Mouse (Mus musculus): ENCODE measurements at regions not wholly inside any gene's neighbourhood (a gene's known extent, or its start where the extent isn't known, plus 50 kb on each side); places are given as distances from the start of the nearest gene placed in this dataset.

DNA sequence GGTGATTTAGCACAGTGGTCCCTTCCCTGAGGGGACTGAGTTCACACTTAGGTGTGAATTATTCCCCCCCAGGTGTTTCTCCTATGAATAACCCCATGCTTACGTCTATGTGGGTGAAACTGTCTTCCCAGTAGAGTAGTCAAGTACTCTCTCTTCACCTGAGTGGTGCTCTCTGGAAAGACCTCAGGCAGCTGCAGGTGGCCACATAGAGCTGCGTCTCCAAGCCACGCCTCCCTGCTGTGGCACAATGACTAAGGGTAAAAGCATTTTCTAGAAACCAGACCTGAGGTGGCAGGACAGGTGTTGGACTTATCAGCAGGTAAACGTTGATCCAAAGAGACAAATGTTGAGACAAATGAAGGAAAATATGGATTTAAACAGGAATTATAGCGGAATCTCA is 588.3 kb upstream of the Gm19410 start:
- H3K9ac ChIP-seq (ENCODE audit: control insufficient read depth, low read depth, low read length, poor library complexity, severe bottlenecking) = no peak overlapping the region
- no peaks in the 10 kb centered on the region for H3K79me2 ChIP-seq (ENCODE audit: control insufficient read depth, insufficient read depth, low read length, poor library complexity)
- no peak overlapping the region for H3K4me3 ChIP-seq (ENCODE audit: control insufficient read depth in 1 of 2, insufficient read depth in 1 of 2, low read depth in 2 of 2, low read length in 2 of 2)
- TF ChIP-seq CHD1 (IDR thresholded peaks at IDR 0.05; ENCODE audit: low read depth, low read length) = no peak
- TF ChIP-seq POLR2AphosphoS5 (IDR thresholded peaks at IDR 0.05; ENCODE audit: borderline replicate concordance, low read depth, low read length) = no peak
- TF ChIP-seq ZMIZ1 (IDR thresholded peaks at IDR 0.05; ENCODE audit: low read depth, low read length) = no peak
- TF ChIP-seq RCOR1 (IDR thresholded peaks at IDR 0.05; ENCODE audit: low read depth, low read length) = no peak
- no peak overlapping the region for H3K27ac ChIP-seq (ENCODE audit: control insufficient read depth, low read depth, low read length)
- no peaks in the 10 kb centered on the region for H3K4me1 ChIP-seq (ENCODE audit: control insufficient read depth in 1 of 2, insufficient read depth in 2 of 2, low read length in 2 of 2)
- H3K27me3 ChIP-seq (ENCODE audit: control insufficient read depth in 1 of 2, insufficient read depth in 2 of 2, low read length in 2 of 2) = no peaks in the 10 kb centered on the region
- H3K9me3 ChIP-seq (replicated peaks; ENCODE audit: insufficient read depth, low read length) = no peaks in the 10 kb centered on the region
- no peak for DNase-seq (ENCODE audit: low read depth, low spot score)
- H3K36me3 ChIP-seq (ENCODE audit: control insufficient read depth in 1 of 2, insufficient read depth in 2 of 2, low read length in 2 of 2) = no peaks in the 10 kb centered on the region

DNA sequence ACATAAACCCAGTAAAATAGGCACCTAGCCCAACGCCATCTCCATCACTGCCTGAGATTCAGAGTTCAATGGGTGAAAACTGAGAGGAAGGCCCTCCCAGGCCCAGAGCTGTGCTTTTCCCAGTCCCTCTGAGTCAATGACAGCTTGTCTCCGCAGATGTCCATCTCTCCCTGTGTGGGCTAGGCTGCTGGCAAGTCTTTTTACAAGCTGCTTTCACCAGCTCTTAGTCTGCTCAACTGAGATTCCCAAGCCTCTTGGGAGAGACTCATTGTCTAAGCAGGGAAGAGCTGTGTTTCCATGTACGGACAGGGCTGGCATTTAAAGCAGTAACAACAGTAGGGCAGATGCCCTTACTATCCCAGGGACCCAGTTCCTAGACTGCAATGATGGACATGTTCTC is 585.5 kb upstream of the Gm19410 start:
- TF ChIP-seq E2F4 (IDR thresholded peaks at IDR 0.05; ENCODE audit: borderline replicate concordance, low read depth, low read length) = no peak
- no peak for TF ChIP-seq MXI1 (IDR thresholded peaks at IDR 0.05; ENCODE audit: low read depth, low read length)
- no peak for TF ChIP-seq CTCF (IDR thresholded peaks at IDR 0.05 in 2 of 3, conservative IDR thresholded peaks at IDR 0.05 in 1 of 3; ENCODE audit: control insufficient read depth in 1 of 3, insufficient read depth in 1 of 3, low read depth in 2 of 3, low read length in 3 of 3, poor library complexity in 1 of 3, severe bottlenecking in 1 of 3)
- no peak for TF ChIP-seq SIN3A (IDR thresholded peaks at IDR 0.05; ENCODE audit: low read length)
- no peak for TF ChIP-seq RCOR1 (IDR thresholded peaks at IDR 0.05; ENCODE audit: low read depth, low read length)
- no peak for TF ChIP-seq MYC (IDR thresholded peaks at IDR 0.05; ENCODE audit: low read depth, low read length)
- TF ChIP-seq TAL1 (IDR thresholded peaks at IDR 0.05; ENCODE audit: low read length) = no peak
- no peak for TF ChIP-seq POLR2A (IDR thresholded peaks at IDR 0.05; ENCODE audit: control insufficient read depth in 1 of 2, insufficient read depth in 1 of 2, low read depth in 1 of 2, low read length in 2 of 2, poor library complexity in 1 of 2)
- no peak for TF ChIP-seq USF2 (IDR thresholded peaks at IDR 0.05; ENCODE audit: borderline replicate concordance in 1 of 2, insufficient read depth in 1 of 2, low read depth in 1 of 2, low read length in 2 of 2)
- no peak for TF ChIP-seq MAFK (IDR thresholded peaks at IDR 0.05; ENCODE audit: borderline replicate concordance, low read depth, low read length)
- Histone ChIP-seq H3K27me3 (ENCODE audit: control insufficient read depth in 1 of 2, insufficient read depth in 2 of 2, low read length in 2 of 2) (no peaks in the 10 kb centered on the region), H3K27ac (ENCODE audit: control insufficient read depth, low read depth, low read length) (no peak overlapping the region), H3K9ac (ENCODE audit: control insufficient read depth, low read depth, low read length, poor library complexity, severe bottlenecking) (no peak overlapping the region), H3K79me2 (ENCODE audit: control insufficient read depth, insufficient read depth, low read length, poor library complexity) (no peaks in the 10 kb centered on the region), H3K36me3 (ENCODE audit: control insufficient read depth in 1 of 2, insufficient read depth in 2 of 2, low read length in 2 of 2) (no peaks in the 10 kb centered on the region), H3K4me3 (ENCODE audit: control insufficient read depth in 1 of 2, insufficient read depth in 1 of 2, low read depth in 2 of 2, low read length in 2 of 2) (no peak overlapping the region), H3K9me3 (replicated peaks; ENCODE audit: insufficient read depth, low read length) (no peaks in the 10 kb centered on the region), H3K4me1 (ENCODE audit: control insufficient read depth in 1 of 2, insufficient read depth in 2 of 2, low read length in 2 of 2) (no peaks in the 10 kb centered on the region)
- DNase-seq (ENCODE audit: low read depth, low spot score) = no peak

- no peak overlapping the region for H3K9ac ChIP-seq (ENCODE audit: control insufficient read depth, low read depth, low read length, poor library complexity, severe bottlenecking)
- H3K27me3 ChIP-seq (ENCODE audit: control insufficient read depth in 1 of 2, insufficient read depth in 2 of 2, low read length in 2 of 2) = no peaks in the 10 kb centered on the region
- H3K4me3 ChIP-seq (ENCODE audit: control insufficient read depth in 1 of 2, insufficient read depth in 1 of 2, low read depth in 2 of 2, low read length in 2 of 2) = no peak overlapping the region
- H3K36me3 ChIP-seq (ENCODE audit: control insufficient read depth in 1 of 2, insufficient read depth in 2 of 2, low read length in 2 of 2) = no peaks in the 10 kb centered on the region
- DNase-seq (ENCODE audit: low read depth, low spot score) = no peak
- H3K27ac ChIP-seq (ENCODE audit: control insufficient read depth, low read depth, low read length) = no peak overlapping the region
- no peaks in the 10 kb centered on the region for H3K4me1 ChIP-seq (ENCODE audit: control insufficient read depth in 1 of 2, insufficient read depth in 2 of 2, low read length in 2 of 2)
- H3K9me3 ChIP-seq (replicated peaks; ENCODE audit: insufficient read depth, low read length) = no peaks in the 10 kb centered on the region
- H3K79me2 ChIP-seq (ENCODE audit: control insufficient read depth, insufficient read depth, low read length, poor library complexity) = no peaks in the 10 kb centered on the region
- TF ChIP-seq CTCF (IDR thresholded peaks at IDR 0.05 in 2 of 3, conservative IDR thresholded peaks at IDR 0.05 in 1 of 3; ENCODE audit: control insufficient read depth in 1 of 3, insufficient read depth in 1 of 3, low read depth in 2 of 3, low read length in 3 of 3, poor library complexity in 1 of 3, severe bottlenecking in 1 of 3) (no peak), SIN3A (IDR thresholded peaks at IDR 0.05; ENCODE audit: low read length) (no peak), TAL1 (IDR thresholded peaks at IDR 0.05; ENCODE audit: low read length) (no peak), ETS1 (IDR thresholded peaks at IDR 0.05; ENCODE audit: low read depth, low read length) (no peak), GATA1 (IDR thresholded peaks at IDR 0.05; ENCODE audit: low read depth, low read length) (no peak), ELF1 (IDR thresholded peaks at IDR 0.05; ENCODE audit: low read depth, low read length) (no peak), MAFK (IDR thresholded peaks at IDR 0.05; ENCODE audit: borderline replicate concordance, low read depth, low read length) (no peak), BHLHE40 (IDR thresholded peaks at IDR 0.05; ENCODE audit: borderline replicate concordance, low read depth, low read length) (no peak), USF2 (IDR thresholded peaks at IDR 0.05; ENCODE audit: borderline replicate concordance in 1 of 2, insufficient read depth in 1 of 2, low read depth in 1 of 2, low read length in 2 of 2) (no peak), CHD1 (IDR thresholded peaks at IDR 0.05; ENCODE audit: low read depth, low read length) (no peak), MXI1 (IDR thresholded peaks at IDR 0.05; ENCODE audit: low read depth, low read length) (no peak), EP300 (IDR thresholded peaks at IDR 0.05; ENCODE audit: low read depth in 1 of 2, low read length in 2 of 2) (no peak), UBTF (IDR thresholded peaks at IDR 0.05; ENCODE audit: borderline replicate concordance, insufficient read depth, low read depth, low read length) (no peak), TBP (IDR thresholded peaks at IDR 0.05; ENCODE audit: low read depth, low read length) (no peak), MAX (IDR thresholded peaks at IDR 0.05; ENCODE audit: low read length) (no peak), KAT2A (conservative IDR thresholded peaks at IDR 0.05; ENCODE audit: low read depth, low read length) (no peak), GABPA (IDR thresholded peaks at IDR 0.05; ENCODE audit: low read depth, low read length) (no peak), NRF1 (IDR thresholded peaks at IDR 0.05; ENCODE audit: insufficient read depth, low read depth, low read length, poor library complexity, severe bottlenecking) (no peak), HCFC1 (IDR thresholded peaks at IDR 0.05; ENCODE audit: low read depth, low read length) (no peak)
These were observed 583.4 kb upstream of the Gm19410 start for GRCm38 (mm10) chr8:35182141-35182540.
